Mouse (Mus musculus) MEL (cell line): ENCODE data around the gene Otop3. TPM values are rescaled to one million over a fixed set of nuclear protein-coding genes. Genes with fewer than 3 reads are reported as not detected.
"Not testable (repeated sequence)": the region's sequence is repeated elsewhere in the genome, so short reads cannot be mapped to it uniquely, and the experiment has no call there.

Experiments
- DNase-seq: peaks from one replicate; pipeline ENCODE4 v3.0.0; 2011; ENCODE audit warnings: low read depth, low spot score
- H3K27ac ChIP-seq: 2 replicates; pipeline ENCODE4 v1.5.1; 2012; ENCODE audit warnings: low read depth, mild to moderate bottlenecking, control low read depth, low read length, moderate library complexity; ENCODE audit not compliant: control insufficient read depth
- H3K27me3 ChIP-seq, 2 experiments: fragments of 150-350 bp in 1 of 2; sonication (generic) in 1 of 2; 2 replicates each; pipeline ENCODE4 v1.6.1; 2012; ENCODE audit warnings: low read length in 2 of 2, mild to moderate bottlenecking in 2 of 2, improper control_type of control experiment in 1 of 2, moderate library complexity in 1 of 2; ENCODE audit not compliant: insufficient read depth in 2 of 2, control insufficient read depth in 1 of 2
- H3K36me3 ChIP-seq, 2 experiments: 2 replicates each; pipeline ENCODE4 v1.6.1; 2012 to 2014; ENCODE audit warnings: low read length in 2 of 2, improper control_type of control experiment in 1 of 2, inconsistent platforms in 1 of 2, mild to moderate bottlenecking in 1 of 2; ENCODE audit not compliant: insufficient read depth in 2 of 2, control insufficient read depth in 1 of 2
- H3K4me1 ChIP-seq, 2 experiments: fragments of 150-350 bp in 1 of 2; sonication (generic) in 1 of 2; 2 replicates each; pipeline ENCODE4 v1.6.1; 2012; ENCODE audit warnings: low read length in 2 of 2, improper control_type of control experiment in 1 of 2, mild to moderate bottlenecking in 1 of 2; ENCODE audit not compliant: insufficient read depth in 2 of 2, control insufficient read depth in 1 of 2
- H3K4me3 ChIP-seq, 2 experiments: fragments of 150-350 bp in 1 of 2; sonication (generic) in 1 of 2; 2 replicates each; pipeline ENCODE4 v1.5.1; 2012; ENCODE audit warnings: low read depth in 2 of 2, low read length in 2 of 2, mild to moderate bottlenecking in 2 of 2, moderate library complexity in 2 of 2, control low read depth in 1 of 2, improper control_type of control experiment in 1 of 2; ENCODE audit not compliant: control insufficient read depth in 1 of 2, insufficient read depth in 1 of 2
- H3K79me2 ChIP-seq: 2 replicates; pipeline ENCODE4 v1.6.1; 2012; ENCODE audit warnings: mild to moderate bottlenecking, low read length, moderate library complexity; ENCODE audit not compliant: control insufficient read depth, poor library complexity, insufficient read depth
- H3K9ac ChIP-seq: 2 replicates; pipeline ENCODE4 v1.6.1; 2012; ENCODE audit warnings: low read depth, mild to moderate bottlenecking, control low read depth, low read length, moderate library complexity; ENCODE audit not compliant: control insufficient read depth, poor library complexity, severe bottlenecking
- H3K9me3 ChIP-seq: fragments of 150-350 bp; sonication (generic); replicated peaks from 2 replicates; pipeline ENCODE4 v1.6.1; 2012; ENCODE audit warnings: mild to moderate bottlenecking, low read length, improper control_type of control experiment, moderate library complexity; ENCODE audit not compliant: insufficient read depth
- BHLHE40 ChIP-seq: IDR thresholded peaks from 2 replicates; pipeline ENCODE4 v1.6.1; 2012; ENCODE audit warnings: low read depth, mild to moderate bottlenecking, inconsistent platforms, low read length, improper control_type of control experiment, borderline replicate concordance
- CHD1 ChIP-seq: IDR thresholded peaks from 2 replicates; pipeline ENCODE4 v1.6.1; 2012; ENCODE audit warnings: low read depth, mild to moderate bottlenecking, inconsistent platforms, low read length, improper control_type of control experiment
- ELF1 ChIP-seq: IDR thresholded peaks from 2 replicates; pipeline ENCODE4 v1.6.1; 2014; ENCODE audit warnings: low read depth, mild to moderate bottlenecking, inconsistent platforms, low read length, improper control_type of control experiment, moderate library complexity
- EP300 ChIP-seq, 2 experiments: IDR thresholded peaks; 2 replicates each; pipeline ENCODE4 v1.6.1; 2011; ENCODE audit warnings: improper control_type of control experiment in 2 of 2, low read length in 2 of 2, low read depth in 1 of 2, mild to moderate bottlenecking in 1 of 2
- GATA1 ChIP-seq: IDR thresholded peaks from 2 replicates; pipeline ENCODE4 v1.6.1; 2011; ENCODE audit warnings: low read depth, low read length, improper control_type of control experiment
- HCFC1 ChIP-seq: IDR thresholded peaks from 2 replicates; pipeline ENCODE4 v1.6.1; 2012; ENCODE audit warnings: low read depth, mild to moderate bottlenecking, inconsistent platforms, low read length, improper control_type of control experiment, moderate library complexity
- KAT2A ChIP-seq: conservative IDR thresholded peaks from 2 replicates; pipeline ENCODE4 v1.6.1; 2012; ENCODE audit warnings: low read depth, low read length, improper control_type of control experiment, inconsistent platforms
- MAFK ChIP-seq: IDR thresholded peaks from 2 replicates; pipeline ENCODE4 v1.6.1; 2011; ENCODE audit warnings: low read depth, mild to moderate bottlenecking, low read length, improper control_type of control experiment, borderline replicate concordance
- MAX ChIP-seq: IDR thresholded peaks from 2 replicates; pipeline ENCODE4 v1.6.1; 2011; ENCODE audit warnings: low read length, improper control_type of control experiment
- MYB ChIP-seq: IDR thresholded peaks from 2 replicates; pipeline ENCODE4 v1.6.1; 2011; ENCODE audit warnings: mild to moderate bottlenecking, low read depth, low read length, improper control_type of control experiment
- MYC ChIP-seq: IDR thresholded peaks from 2 replicates; pipeline ENCODE4 v1.6.1; 2011; ENCODE audit warnings: low read depth, mild to moderate bottlenecking, low read length, improper control_type of control experiment, moderate library complexity
- NRF1 ChIP-seq: IDR thresholded peaks from 2 replicates; pipeline ENCODE4 v1.6.1; 2014; ENCODE audit warnings: low read depth, mild to moderate bottlenecking, inconsistent platforms, low read length, improper control_type of control experiment, moderate library complexity; ENCODE audit not compliant: poor library complexity, insufficient read depth, severe bottlenecking
- POLR2A ChIP-seq, 2 experiments: IDR thresholded peaks; 2 replicates each; pipeline ENCODE4 v1.6.1; 2011 to 2012; ENCODE audit warnings: low read length in 2 of 2, mild to moderate bottlenecking in 2 of 2, control low read depth in 1 of 2, improper control_type of control experiment in 1 of 2, low read depth in 1 of 2, moderate library complexity in 1 of 2; ENCODE audit not compliant: control insufficient read depth in 1 of 2, insufficient read depth in 1 of 2, poor library complexity in 1 of 2
- POLR2AphosphoS2 ChIP-seq: IDR thresholded peaks from 2 replicates; pipeline ENCODE4 v1.6.1; 2011; ENCODE audit warnings: low read length, improper control_type of control experiment
- RAD21 ChIP-seq: IDR thresholded peaks from 2 replicates; pipeline ENCODE4 v1.6.1; 2011; ENCODE audit warnings: mild to moderate bottlenecking, low read depth, low read length, improper control_type of control experiment
- SIN3A ChIP-seq: IDR thresholded peaks from 2 replicates; pipeline ENCODE4 v1.6.1; 2012; ENCODE audit warnings: low read length, improper control_type of control experiment, inconsistent platforms
- TBP ChIP-seq: IDR thresholded peaks from 2 replicates; pipeline ENCODE4 v1.8.0; 2011; ENCODE audit warnings: low read depth, low read length, improper control_type of control experiment
- TCF12 ChIP-seq: IDR thresholded peaks from 2 replicates; pipeline ENCODE4 v1.6.1; 2014; ENCODE audit warnings: low read depth, mild to moderate bottlenecking, inconsistent platforms, low read length, improper control_type of control experiment, moderate library complexity
- UBTF ChIP-seq: IDR thresholded peaks from 2 replicates; pipeline ENCODE4 v1.6.1; 2012; ENCODE audit warnings: low read depth, mild to moderate bottlenecking, inconsistent platforms, low read length, improper control_type of control experiment, moderate library complexity, borderline replicate concordance; ENCODE audit not compliant: insufficient read depth
- USF1 ChIP-seq: IDR thresholded peaks from 2 replicates; pipeline ENCODE4 v1.6.1; 2014; ENCODE audit warnings: low read depth, mild to moderate bottlenecking, inconsistent platforms, low read length, improper control_type of control experiment, moderate library complexity
- ZC3H11A ChIP-seq: IDR thresholded peaks from 2 replicates; pipeline ENCODE4 v1.6.1; 2012; ENCODE audit warnings: low read depth, mild to moderate bottlenecking, inconsistent platforms, low read length, improper control_type of control experiment
- ZKSCAN1 ChIP-seq: IDR thresholded peaks from 2 replicates; pipeline ENCODE4 v1.6.1; 2012; ENCODE audit warnings: low read depth, mild to moderate bottlenecking, inconsistent platforms, low read length, improper control_type of control experiment, moderate library complexity
- ZMIZ1 ChIP-seq: IDR thresholded peaks from 2 replicates; pipeline ENCODE4 v1.6.1; 2012; ENCODE audit warnings: low read depth, mild to moderate bottlenecking, inconsistent platforms, low read length, improper control_type of control experiment, moderate library complexity
- ZNF384 ChIP-seq: IDR thresholded peaks from 2 replicates; pipeline ENCODE4 v1.6.1; 2012; ENCODE audit warnings: low read depth, mild to moderate bottlenecking, inconsistent platforms, low read length, improper control_type of control experiment
- polyA plus RNA-seq, 2 experiments: library from polyadenylated mRNA; stranded (reverse) in 1 of 2; unstranded in 1 of 2; fragments of >175 nt in 1 of 2; fragments of >200 nt in 1 of 2; gene quantifications; 2 replicates each; pipeline versions ENCODE4 v1.2.1 to v1.2.4; 2012; ENCODE audit warnings: low replicate concordance in 2 of 2, low read depth in 1 of 2; ENCODE audit not compliant: insufficient read length in 2 of 2, insufficient read depth in 1 of 2, missing spikeins in 1 of 2
- total RNA-seq: library from RNA; depleted of rRNA; stranded (reverse); fragments of 300-350 nt; gene quantifications from 2 replicates; pipeline ENCODE4 v1.2.3, GENCODE M21; 2012

Otop3 gene
- total and polyA plus RNA-seq, 3 experiments, result not detected

DNA sequence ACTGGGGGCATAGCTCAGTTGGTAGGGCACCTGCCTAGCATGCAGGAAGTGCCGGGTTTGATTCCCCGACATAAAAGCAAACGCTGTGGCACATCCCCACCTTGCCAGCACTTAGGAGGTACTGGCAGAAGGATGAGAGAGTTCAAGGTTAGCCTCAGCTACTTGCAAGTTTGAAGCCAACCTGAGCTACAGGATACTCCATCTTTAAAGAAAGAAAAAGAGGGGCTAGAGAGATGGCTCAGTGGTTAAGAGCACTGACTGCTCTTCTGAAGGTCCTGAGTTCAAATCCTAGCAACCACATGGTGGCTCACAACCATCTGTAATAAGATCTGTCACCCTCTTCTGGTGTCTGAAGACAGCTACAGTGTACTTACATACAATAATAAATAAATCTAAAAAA, 52.3 kb downstream of the Otop3 start:
- peaks cover 8 to 17% of the 10 kb centered on the region in 2 experiments; a peak in 3 of 4 replicates for H3K4me1 ChIP-seq
- H3K27ac ChIP-seq, H3K4me3 ChIP-seq, H3K36me3 ChIP-seq: not testable (repeated sequence)
- peak; percentile 93 for TF ChIP-seq TBP
- TF ChIP-seq, all 39 proteins: peak for 1; not testable (repeated sequence) for 38
- H3K9me3 ChIP-seq, H3K79me2 ChIP-seq, H3K9ac ChIP-seq, H3K27me3 ChIP-seq: not testable (repeated sequence)
- DNase-seq, result peak; percentile 25

DNA sequence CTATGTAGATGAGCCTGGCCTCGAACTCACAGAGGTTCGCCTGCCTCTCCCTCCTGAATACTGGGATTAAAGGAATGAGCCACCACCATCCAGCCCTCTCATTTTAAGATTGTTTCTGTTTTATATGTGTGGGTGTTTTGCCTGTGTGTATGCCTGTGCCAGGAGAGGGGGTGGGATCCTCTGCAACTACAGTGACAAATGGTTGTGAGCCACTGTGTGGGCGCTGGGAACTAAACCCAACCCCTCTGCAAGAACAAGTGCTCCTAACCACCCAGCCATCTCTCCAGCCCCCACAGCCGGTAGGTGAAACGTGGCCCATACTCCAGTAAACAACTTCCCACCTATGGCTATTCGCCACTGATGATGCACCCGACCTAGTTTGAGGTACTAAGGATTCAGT, 56.8 kb downstream of the Otop3 start:
- TF ChIP-seq ELF1 (no peak), NRF1 (no peak), RAD21 (no peak), TBP (0 out of 2 replicates have a peak, but pooled peaks have one; percentile 24)
- no peaks in the 10 kb centered on the region for H3K36me3 ChIP-seq
- H3K79me2 ChIP-seq, result no peaks in the 10 kb centered on the region
- no peak overlapping the region for H3K4me3 ChIP-seq
- no peaks in the 10 kb centered on the region for H3K4me1 ChIP-seq
- H3K27ac ChIP-seq, result no peak overlapping the region
- H3K27me3 ChIP-seq, result no peaks in the 10 kb centered on the region; a peak in 1 of 4 replicates
- no peak overlapping the region for H3K9ac ChIP-seq
- H3K9me3 ChIP-seq, result no peaks in the 10 kb centered on the region
- no peak for DNase-seq

DNA sequence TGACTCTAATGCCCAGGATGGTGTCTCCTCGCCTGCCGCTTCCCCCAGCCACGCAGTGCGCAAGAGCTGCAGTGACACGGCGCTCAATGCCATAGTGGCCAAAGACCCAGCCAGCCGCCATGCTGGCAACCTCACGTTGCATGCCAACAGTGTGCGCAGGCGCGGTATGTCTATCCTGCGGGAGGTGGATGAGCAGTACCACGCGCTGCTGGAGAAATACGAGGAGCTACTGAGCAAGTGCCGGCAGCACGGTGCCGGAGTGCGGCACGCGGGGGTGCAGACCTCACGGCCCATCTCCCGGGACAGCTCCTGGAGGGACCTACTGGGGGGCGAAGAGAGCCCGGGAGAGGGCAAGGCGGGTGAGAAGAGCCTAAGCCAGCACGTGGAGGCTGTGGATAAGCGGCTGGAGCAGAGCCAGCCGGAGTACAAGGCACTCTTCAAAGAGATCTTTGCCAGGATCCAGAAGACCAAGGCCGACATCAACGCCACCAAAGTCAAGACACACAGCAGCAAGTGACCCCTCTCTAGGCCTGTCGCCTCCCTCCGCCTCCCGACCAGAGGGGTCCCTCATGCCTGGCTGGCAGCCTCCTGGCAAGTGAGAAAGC, 59.3 kb downstream of the Otop3 start:
- Histone ChIP-seq H3K79me2 (no peaks in the 10 kb centered on the region), H3K9ac (no peak overlapping the region), H3K9me3 (no peaks in the 10 kb centered on the region), H3K4me3 (no peak overlapping the region), H3K27me3 (no peaks in the 10 kb centered on the region; a peak in 1 of 4 replicates), H3K4me1 (no peaks in the 10 kb centered on the region), H3K27ac (no peak overlapping the region), H3K36me3 (no peaks in the 10 kb centered on the region)
- DNase-seq, result no peak
- TF ChIP-seq ZMIZ1 (no peak), KAT2A (no peak), EP300 (IDR thresholded peaks at IDR 0.05; ENCODE audit: low read depth in 1 of 2, low read length in 2 of 2) (no peak), POLR2A (IDR thresholded peaks at IDR 0.05; ENCODE audit: control insufficient read depth in 1 of 2, insufficient read depth in 1 of 2, low read depth in 1 of 2, low read length in 2 of 2, poor library complexity in 1 of 2) (no peak), MYB (no peak), BHLHE40 (no peak), SIN3A (no peak), GATA1 (no peak), MAX (no peak), MYC (no peak), ZNF384 (no peak), CHD1 (no peak), HCFC1 (no peak), MAFK (no peak), POLR2AphosphoS2 (no peak), ZC3H11A (no peak), TCF12 (no peak), ZKSCAN1 (no peak), USF1 (no peak), UBTF (no peak)
